Mouse (Mus musculus): Measurements from ENCODE around the gene Git1.

GRCm38 (mm10) chr11:77500361-77501325, 7.3 kb downstream of the Git1 start:
- no peak for TF ChIP-seq CTCF (IDR thresholded peaks at IDR 0.05; ENCODE audit: borderline replicate concordance, insufficient read depth, low read length)
- TF ChIP-seq POLR2A (IDR thresholded peaks at IDR 0.05; ENCODE audit: low read depth, low read length) = no peak
